Mouse (Mus musculus) neural tube, embryonic 10.5 days (tissue): ENCODE results near the gene Irf2bpl.
A peak's percentile ranks its signal among the peaks of the same experiment; 100 is the strongest.

Experiments used
- DNase-seq: peaks from one replicate; pipeline ENCODE4 v3.0.0-alpha.2; 2017; ENCODE audit warnings: low spot score; ENCODE audit errors: extremely low spot score

The Irf2bpl gene

DNA sequence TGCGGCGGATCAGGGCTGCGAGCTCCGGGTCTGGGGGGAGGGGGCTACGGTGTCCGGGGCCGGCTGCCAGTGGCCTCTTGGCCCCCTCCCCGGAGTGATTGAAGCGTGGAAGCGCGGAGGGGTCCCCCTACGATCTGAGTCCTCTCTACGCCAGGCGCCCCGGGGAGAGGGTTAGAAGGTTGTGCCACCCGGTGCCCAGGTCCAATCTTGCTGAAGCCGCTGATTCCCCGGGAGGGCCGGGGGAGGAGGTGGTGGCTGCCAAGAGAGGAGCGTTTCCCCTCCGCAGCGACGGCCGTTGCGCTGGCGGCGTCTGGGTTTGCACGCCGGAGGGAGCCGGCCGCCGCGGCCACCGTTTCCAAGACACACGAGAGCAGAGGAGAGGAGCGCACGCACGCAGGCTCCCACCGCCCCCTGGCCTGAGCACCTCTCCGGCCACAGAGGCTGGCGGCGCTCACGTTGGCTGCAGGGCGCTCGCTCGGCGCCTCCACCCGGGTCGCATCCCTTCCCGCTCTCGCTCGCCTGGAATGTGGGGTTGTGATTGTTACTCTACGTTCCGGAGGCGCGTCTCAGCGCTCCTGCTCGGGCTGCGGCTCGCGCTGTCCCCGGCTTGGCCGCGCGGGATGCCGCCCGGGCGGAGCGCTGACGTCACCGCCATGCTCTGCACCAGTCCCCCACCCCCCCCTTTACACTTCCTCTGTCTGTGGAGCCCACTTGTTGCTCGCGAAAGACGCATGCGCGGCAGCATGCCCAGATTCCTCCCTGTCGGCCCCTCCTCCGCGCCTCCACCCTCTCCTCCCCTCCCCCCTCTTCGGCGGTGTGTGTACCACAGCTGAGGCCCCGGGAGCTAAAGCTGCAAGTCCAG, at the start of gene Irf2bpl:
Gene Irf2bpl (minus strand): TSS at position 602 of the 862 bp plus-strand sequence.
- peak; percentile 97 for DNase-seq

DNA sequence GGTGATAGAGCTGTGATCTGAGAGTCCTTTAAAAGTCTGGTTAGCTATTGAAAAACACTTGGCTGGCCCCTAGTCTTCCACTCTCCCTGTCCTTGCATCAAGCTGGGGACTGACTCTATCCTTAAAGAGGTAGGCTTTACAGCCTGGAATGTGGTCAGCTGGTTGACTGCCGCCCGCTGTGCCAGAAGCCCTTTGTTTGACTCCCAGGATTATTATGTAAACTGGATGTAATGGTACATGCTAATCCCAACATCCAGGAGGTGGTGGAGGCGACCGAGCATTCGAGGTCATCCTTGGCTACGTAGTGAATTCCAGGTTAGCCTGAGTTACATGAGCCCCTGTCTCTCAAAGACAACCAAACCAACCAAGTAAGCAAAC, 48.0 kb upstream of the Irf2bpl start:
- DNase-seq, result no peak

DNA sequence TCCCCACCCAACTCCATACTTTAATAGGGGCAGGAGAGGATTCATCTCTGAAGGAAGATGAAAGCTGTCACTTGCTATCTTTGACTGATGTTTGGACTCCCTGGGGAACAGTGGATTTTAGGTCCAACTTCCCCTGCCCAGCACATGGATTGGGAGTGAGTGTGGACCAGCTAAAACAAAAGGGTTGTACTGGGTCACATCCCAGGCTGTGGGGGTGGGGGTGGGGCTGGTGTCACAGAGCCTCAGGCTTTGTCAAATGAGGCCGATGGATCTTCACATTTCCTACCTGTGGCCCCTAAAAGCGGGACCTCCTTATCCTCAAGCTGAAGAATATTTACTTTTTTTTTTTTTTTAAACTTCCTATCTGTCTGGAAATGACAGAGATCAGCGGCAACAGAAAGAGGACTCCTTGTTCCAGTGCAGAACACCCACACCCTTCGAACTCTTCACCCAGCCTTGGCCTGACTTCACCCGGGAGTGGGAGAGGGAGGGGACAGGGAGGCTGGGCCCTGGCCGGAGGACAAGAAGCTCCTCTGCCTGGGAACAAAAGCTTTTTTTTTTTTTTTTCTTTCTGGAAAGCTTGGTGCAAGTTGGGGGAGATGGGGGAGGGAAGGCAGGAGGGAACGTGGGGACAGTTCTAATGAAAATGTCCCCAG, 47.4 kb upstream of the Irf2bpl start:
- no peak for DNase-seq

DNA sequence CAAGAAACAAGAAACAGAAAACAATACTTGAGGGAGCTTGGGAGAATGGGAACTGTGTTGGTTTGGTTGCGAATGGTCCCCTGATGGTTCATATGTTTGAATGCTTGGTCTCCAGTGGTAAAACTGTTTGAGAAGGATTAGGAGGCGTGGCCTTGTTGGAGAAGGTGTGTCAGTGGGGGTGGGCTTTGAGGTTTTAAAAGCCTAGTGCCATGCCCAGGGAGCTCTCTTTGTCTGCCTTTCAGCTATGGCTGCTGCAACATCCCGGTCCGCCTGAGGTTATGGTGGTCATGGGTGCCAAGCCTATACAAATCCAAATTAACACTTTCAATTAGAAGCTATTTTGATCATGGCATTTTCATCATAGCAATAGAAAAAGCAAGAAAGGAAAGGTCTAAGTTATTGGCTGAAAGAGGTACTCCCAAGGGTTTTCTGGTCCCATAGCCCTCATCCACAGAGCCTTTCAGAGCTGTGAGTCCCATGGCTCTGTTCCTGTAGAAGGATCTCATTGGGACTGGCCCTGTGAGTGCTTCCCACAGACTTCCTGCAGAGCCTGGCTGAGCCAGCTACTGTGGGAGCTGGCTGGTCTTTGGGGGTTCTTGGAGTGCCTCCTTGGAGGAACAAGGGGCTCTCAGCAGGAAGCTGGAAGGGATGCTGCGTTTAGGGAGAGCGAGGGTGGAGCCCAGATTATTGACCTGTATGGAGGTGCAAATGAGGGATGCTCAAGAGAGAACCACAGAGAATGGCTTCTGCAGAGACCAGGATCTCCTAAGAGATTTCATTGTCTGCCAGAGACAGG, 46.5 kb upstream of the Irf2bpl start:
- no peak for DNase-seq

DNA sequence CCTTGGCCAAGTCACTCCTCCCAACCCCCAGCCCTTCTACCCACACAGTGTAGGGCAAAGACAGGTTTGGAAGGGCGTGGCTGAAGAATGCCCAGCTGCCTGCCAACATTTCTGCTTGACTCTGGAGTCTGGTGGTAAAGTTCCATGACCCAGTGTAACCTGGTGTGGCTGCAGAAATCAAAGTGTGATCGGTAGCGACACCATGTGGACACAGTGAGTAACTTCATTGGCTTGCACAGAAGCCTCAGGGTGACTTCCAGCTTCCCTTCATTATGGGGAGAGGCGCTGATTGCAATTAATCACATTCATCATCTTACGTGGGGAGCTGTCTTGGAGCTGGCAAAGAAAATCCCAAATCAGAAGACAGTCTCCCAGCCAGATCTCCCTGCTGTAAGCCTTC, 39.2 kb upstream of the Irf2bpl start:
- DNase-seq, result peak; percentile 69

DNA sequence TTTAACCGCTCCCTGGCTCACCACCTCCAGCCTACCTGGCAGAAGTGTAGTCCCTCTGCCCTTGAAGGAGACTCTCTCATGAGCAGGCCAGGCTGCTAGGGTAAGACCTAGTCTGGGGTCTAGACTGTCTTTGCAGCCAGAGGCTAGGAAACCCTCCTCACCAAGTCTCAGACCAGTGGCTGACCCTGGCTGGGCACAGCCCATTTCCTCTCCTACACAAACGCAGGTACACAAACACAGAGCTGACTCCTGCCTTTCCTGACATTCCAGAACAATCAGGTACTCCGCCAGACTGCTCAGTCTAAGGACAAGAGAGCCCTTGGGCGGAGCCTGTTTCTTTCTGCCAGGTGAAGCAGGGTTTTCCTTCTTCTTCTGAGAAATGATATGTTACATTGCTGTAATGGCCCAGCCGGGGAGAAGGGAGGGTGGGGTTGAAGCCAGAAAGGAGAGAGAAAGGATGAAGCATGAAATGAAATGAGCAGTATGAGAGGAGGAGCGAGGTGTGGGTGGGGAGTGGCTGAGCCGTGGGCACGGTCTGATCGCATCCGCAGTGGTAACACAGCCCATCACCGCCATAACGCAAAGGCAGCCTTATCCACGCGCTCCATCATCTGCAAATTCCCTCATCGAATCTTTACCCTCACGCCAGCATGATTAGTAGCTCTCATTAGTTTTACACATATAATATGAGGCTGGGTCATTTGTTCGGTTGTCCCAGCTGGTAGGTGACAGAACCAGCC, 34.6 kb upstream of the Irf2bpl start:
- DNase-seq, result no peak

DNA sequence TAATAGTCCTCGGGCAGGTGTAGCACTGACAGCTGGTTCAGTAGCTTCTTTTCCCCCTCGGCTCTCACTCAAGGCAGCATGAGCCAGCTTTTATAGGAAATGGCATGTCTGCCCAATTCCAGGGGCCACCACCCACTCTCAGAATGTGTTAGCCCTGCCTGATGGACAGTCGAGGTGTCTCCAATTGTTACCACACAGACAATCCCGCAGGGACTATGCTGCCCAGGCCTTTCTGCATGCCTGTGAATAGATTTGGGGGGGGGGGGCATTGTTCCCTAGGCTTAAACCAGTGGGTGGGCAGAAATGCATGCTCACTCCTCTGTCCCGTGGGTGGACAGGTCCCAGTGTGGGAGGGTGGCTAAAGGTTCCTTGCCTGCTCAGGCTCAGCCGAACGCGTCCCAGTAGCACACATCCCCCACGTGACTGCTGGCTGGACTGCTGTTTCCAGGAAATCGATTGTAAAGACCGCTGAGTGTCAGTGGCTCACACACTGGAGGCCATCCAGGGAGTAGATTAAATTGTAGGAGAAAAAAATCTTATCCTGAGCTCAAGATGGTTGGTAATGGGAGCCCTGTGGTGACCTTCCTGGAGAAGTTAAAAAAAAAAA, 33.9 kb upstream of the Irf2bpl start:
- DNase-seq, result no peak

DNA sequence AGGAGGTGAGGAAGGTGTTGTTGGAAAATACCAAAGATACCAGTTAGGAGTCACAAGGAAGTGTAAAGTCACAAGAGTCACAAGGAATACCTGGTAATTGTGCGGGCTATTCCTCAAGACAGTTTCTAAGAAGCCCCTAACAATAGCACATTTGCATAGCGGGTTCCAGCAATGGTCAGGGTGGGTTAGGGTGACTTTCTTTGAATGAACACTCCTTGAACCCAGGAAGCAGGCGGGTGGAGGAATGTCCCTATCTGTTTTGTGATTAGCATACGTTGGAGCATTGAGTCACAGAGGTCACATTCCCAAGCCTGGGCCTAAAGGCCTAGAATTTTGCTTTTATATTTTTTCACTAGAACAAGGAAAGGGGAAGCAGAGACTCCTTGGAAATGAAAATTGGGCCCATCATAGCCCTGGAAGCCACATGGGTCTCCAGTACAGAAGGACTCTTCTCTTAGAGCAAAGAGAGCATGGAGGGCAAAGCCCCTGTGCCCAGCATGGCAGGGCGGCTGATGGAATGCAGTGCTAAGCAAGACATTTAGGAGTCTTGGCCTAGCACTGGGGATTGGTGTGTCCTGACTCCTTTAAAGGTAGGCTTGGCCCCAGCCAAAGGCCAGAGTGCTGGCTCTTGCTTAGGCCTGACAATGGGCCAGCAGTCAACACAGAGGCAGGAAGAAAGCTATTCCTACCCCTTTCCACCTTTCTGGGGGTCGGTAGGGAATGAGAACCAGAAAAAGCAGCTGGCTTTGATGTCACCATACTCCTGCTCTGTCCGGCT, 32.4 kb upstream of the Irf2bpl start:
- no peak for DNase-seq

DNA sequence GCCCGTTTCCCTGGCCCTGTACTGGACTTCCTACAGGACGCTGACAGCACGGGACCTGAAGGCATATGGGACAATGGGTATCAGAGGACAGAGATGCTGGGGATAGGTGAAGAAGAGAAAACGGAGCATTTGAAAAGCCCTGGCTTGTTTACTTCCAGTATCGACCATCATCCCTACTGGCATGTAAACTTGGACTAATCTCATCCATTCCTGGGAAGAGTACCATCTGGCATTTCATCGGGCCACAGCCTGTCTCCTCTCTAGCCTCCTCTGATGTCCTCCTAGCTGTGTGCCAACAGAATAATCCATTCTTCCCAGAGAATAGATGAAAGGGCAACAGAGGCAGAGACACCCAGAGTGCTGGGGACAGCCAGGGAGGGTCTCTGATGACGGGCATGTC, 31.0 kb upstream of the Irf2bpl start:
- DNase-seq, result no peak

DNA sequence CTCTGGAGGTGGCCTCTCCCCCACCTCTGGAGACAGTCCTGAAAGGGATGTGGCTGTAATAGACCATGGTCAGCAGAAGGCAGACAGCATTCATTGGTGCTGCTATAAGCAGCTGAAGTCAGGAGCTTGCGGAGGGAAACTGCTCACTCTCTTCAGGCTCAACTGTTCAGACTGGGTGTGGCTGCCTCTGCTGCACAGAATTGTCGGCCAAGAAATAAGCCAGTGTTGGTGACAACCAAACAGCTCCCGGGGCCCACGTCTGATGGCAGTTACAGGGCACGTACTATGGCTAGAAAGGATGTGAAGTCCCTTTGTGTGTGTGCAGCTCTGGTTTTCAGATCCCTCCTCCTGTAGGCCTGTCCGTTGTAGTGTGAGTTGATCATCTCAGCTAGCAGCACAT, 30.2 kb upstream of the Irf2bpl start:
- DNase-seq, result no peak

DNA sequence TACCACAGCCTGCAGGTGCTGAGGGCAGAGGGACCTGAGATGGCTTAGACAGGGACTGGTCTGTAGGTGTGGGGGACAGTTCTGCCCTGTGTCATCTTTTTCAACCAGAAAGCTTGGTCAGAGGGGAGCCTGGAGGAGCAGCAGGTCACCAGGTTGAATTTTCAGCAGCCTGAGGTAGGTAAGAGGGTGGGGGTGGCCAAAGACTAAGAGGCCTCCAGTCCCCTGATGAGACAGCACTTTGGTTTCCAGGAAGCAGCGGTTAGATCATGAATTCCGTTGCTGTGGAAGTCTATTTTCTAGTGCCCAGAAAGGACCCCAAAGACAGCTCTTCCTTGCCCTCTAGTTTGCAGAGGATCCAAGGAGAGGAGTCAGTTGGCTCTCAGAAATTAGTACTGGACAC, 29.8 kb upstream of the Irf2bpl start:
- DNase-seq, result no peak

DNA sequence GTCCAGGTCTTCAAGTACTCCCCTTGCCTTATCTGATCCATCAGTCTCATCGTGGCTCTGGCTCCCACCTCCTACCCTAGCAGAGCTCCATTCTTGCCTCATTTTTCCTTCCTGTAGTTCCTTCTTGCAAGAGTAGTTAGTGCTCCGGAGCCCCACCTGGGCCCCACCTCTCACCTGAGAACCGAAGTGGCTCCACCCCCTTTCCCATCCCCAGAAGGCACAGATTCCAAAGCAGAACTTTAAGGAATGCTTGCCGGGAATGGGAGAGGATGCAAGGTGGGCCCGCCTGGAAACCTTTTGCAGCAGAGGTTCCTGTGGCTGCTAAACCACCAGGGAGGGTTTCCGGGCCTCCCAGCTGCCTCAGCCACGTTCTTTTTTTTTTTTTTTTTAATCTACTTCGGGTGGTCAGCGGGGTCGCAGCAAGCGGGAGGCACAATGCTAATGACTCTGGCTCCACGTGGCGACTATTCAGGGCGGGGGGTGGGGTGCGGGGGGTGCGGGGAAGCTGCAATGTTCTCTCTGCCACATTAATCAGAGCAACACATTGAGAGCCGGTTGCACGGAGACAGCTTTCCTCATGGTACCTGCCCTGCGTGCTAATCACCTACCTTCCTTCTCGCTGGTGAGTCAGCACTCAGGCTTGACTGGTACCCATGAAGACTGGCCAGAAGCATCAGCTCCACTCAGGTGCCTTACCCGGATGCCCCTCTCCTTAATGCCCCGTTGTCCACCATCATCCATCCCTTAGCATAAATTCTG, 27.9 kb upstream of the Irf2bpl start:
- no peak for DNase-seq

DNA sequence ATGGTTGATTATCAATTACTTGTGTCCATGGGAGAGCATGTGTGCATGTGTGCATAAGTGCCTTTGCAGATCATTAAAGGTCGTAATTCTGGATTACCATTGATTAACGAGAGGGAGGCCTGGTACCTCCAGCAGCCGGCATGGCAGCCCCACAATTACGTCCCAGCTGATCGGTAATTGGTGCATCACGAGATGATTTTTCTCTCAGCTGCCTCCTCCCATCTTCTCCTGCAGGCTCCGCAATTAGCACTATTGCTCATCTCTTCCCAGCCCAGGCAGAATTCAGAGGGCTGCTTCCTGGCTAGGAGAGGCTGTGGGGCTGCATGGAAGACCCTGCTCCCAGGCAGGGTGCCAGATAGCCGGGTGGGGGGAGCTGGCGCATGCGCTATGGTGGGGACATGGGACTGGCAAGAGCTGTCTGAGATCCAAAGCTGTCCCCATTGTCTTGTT, 26.9 kb upstream of the Irf2bpl start:
- DNase-seq, result no peak

DNA sequence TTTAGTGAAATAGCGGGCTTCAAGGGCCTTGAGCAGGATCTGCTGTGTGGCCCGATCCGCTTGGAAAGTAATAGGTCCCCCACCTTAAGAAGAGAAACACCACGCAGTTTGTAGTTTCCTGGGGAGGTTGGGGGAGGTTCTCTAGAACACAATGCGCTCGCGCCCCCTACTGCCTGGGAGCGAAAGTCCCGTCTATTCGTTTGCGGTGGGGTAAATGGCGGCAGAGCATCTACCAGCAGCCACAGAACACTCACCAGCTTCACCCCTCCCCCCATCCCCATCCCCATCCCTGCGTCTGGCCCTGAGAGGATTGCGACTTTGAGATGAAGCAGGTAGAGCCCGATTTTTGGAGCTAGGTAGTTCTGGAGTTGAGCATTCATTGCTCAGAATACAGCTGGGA, 21.8 kb upstream of the Irf2bpl start:
- peak; percentile 74 for DNase-seq

DNA sequence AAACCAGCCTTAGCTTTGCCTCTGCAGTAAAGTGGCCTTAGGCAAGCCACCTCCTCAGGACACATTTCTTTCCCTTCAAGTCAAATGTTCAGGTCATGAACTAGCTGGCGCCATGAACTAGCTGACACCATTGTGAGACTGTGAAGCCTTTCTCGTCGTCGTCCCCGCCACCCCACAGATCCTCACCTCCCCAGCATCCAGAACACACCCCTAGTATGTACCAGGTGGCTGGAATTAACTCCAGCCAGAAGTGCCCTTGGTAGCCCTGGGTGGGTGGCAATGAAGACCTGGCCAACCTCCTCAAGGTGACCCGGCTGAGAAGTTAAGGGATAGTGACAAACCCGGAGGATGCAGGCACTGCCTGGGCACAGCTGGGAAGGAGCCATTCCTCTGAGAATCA, 21.3 kb upstream of the Irf2bpl start:
- no peak for DNase-seq

DNA sequence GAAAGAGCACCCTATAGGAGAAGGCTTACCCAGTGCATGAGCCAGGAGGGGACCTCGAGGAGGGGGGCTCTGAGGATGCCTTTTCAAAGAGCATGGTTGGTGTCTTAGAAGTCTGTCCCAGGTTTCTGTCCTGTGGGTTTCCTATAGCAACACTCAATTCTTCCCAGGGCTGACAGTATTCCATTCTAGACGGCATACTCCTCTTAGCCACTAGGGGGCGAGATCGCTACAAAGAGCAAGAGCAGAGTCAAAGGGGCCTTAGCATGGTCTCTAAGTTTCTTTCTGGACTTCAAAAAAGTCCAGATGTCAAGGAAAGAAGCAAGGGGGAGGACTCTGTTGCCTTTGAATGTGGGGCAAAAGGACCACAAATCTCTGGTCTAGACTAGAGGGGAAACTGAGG, 20.6 kb upstream of the Irf2bpl start:
- DNase-seq, result no peak

DNA sequence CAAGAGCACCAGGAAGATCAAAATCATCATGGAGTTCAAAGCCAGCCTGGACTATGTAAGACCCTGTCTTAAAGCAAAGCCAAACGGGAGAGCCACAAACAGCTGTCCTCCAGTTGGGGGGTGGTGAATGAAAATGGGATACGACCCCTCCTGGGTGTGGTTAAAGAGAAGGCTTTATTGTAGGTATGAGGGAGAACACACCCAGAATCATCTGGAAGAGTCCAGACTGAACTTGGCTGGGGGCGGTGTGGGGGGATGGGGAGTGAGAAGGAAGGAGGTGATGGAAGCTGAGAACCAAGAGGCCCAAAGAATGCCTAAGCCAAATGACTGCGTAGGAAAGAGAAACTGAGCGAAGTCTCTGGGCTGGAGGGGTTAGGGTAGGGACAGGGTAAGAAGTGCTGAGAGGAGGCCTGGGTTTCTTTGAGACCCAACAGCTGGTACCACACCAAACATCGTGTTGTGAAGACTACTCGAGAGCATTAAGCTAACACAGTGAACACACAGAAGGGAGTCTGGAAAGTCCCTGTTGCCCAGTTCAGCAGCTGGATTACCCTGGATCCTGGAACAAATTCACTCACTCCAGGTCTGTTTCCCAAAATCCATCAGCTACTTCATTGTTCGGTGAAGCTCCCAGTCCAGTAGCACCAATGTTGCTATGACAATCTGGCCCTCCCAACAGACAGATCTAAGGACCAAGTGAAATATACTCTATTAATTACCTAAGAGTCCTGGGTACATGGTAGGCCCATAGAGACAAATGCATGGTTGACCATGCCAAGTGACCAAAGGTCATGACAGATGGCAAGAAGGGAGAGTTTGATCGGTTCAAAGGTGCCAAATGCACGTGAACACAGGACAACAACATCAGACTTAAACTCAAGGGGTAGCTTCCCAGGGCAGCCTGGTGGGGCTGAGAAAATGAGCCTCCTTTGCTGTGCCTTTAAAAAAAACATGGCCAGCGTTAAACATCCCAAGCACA, 19.5 kb upstream of the Irf2bpl start:
- no peak for DNase-seq

DNA sequence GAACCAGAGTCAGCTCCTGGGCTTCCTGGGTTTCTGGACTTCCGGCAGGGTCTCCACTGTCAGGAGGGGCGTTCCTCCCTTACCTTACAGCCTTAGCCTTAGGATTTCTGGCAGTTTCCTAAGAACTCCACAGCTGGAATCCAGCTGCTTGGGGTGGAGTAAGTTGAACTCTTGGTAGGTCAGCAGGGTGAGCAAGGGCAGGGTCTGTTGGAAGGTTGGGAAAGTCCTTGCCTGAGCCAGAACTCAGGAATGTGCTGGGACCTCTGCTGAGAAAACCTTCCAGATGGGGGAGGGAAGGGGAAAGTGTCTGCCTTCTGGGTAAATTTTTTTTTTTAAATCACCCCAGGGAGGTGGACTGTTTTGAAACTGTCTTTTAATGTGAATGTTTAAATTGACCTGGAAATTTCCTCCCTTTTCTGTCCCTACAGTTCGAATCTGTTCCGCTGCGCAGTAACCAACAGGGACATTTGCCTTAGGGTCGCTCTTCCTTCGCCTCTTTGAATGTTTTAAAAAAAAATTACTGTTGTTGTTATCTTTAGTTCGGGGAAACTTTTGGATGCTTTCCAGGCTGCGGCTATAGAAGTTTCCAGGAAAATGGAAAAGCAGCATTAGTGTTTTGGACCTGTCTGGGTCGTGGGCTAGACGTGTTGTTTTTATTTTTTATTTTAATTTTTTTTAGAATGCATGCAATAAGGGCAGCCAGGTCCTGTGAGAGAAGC, 15.0 kb upstream of the Irf2bpl start:
- no peak for DNase-seq
